ENCODE assay signal across 17 mouse cellular contexts in the genomic region with DNA sequence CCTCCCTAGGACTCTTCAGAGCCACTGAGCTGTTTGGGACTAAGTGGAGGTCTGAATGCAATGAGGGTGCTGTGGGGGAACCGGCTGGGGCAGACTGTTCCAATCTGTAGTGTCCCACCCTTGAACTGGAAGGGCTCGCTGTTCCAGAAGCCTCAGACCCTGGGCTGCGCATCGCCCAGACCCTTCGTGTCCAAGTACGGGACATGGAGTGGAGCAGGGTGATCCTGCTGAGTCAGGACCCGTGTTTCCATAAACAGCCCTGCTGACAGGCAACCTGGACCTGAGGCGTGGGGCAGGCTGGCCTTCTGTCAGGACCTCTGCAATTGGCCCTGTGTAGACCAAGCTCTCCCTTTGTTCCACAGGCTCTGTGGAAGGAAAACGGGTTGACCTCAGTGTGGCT. TPM values are rescaled to one million over a fixed set of nuclear protein-coding genes. Genes with fewer than 3 reads are reported as not detected.
DNase-seq lines count a peak whose midpoint lies in the region; ATAC-seq and TF ChIP-seq lines count a peak whose summit lies in the region.
"Had no signal": no experiment of that assay in that cellular context is flagged by ENCODE, and none has a peak within 500 bp of the region (broad histone marks: within the 10 kb centered on the region; RNA-seq: fewer than 3 reads in every experiment).

No protein-coding gene starts in this region.

- peak overlapping the region; percentile 52 for H3K27ac ChIP-seq in heart, adult 2 months
- H3K27ac ChIP-seq: heart, embryonic 10.5 days; neural tube, embryonic 15.5 days; stomach, embryonic 15.5 days had no signal

- H3K27me3 ChIP-seq in heart, adult 2 months (ENCODE audit: control insufficient read depth, insufficient read depth, low read length) = no peaks in the 10 kb centered on the region
- no peaks in the 10 kb centered on the region for H3K27me3 ChIP-seq in megakaryocyte, embryonic 14.5 days (replicated peaks)
- H3K27me3 ChIP-seq: neural tube, embryonic 15.5 days; Patski; stomach, embryonic 15.5 days had no signal

- DNase-seq in cerebellum, adult 11-12 months = peak; percentile 42
- no peak for DNase-seq in cerebellum, postnatal 4 days (ENCODE audit: low spot score in 2 of 2)
- DNase-seq in heart, adult 2 months = peak; percentile 40 to 41
- DNase-seq in heart, postnatal 36 days = no peak
- peak; percentile 55 for DNase-seq in testis, postnatal 14 days (ENCODE audit: low spot score)
- DNase-seq in embryo, embryonic 10.5 days (ENCODE audit: low spot score) = no peak
- DNase-seq: cerebellum, postnatal 14 days; heart, postnatal 14 days; spleen, adult 18-20 months; thymus, postnatal 36 days had no signal

- H3K4me1 ChIP-seq in heart, adult 2 months (ENCODE audit: control insufficient read depth, insufficient read depth, low read length) = peaks cover 14% of the 10 kb centered on the region
- H3K4me1 ChIP-seq in megakaryocyte, embryonic 14.5 days = peaks cover 55% of the 10 kb centered on the region
- H3K4me1 ChIP-seq: stomach, embryonic 15.5 days had no signal

- TF ChIP-seq POLR2A in heart, adult 2 months (IDR thresholded peaks at IDR 0.05; ENCODE audit: insufficient read depth, low read depth, low read length) = no peak; the same call in 1 of the 2 replicates

- peaks cover 2% of the 10 kb centered on the region for H3K79me2 ChIP-seq in heart, adult 2 months (replicated peaks; ENCODE audit: control insufficient read depth, insufficient read depth, low read length)

- WGBS in heart, adult 2 months = 57% methylated on average over 9 of the region's 9 CpGs

- TF ChIP-seq CTCF in heart, adult 2 months (IDR thresholded peaks at IDR 0.05) = no peak

- no peak overlapping the region for H3K9ac ChIP-seq in heart, adult 2 months (ENCODE audit: low read depth, low read length)
- H3K9ac ChIP-seq: neural tube, embryonic 15.5 days; stomach, embryonic 15.5 days had no signal

- H3K4me3 ChIP-seq in heart, adult 2 months = no peak overlapping the region
- peak overlapping the region; percentile 19 for H3K4me3 ChIP-seq in megakaryocyte, embryonic 14.5 days (replicated peaks)
- H3K4me3 ChIP-seq: heart, embryonic 10.5 days; neural tube, embryonic 15.5 days; stomach, embryonic 15.5 days had no signal

- intact Hi-C loops in heart, adult 2 months (cut with DNase I) = no loop called here
- intact Hi-C loops in heart, postnatal 36 days (cut with DNase I) = no loop called here

- peaks cover 18% of the 10 kb centered on the region for H3K36me3 ChIP-seq in heart, adult 2 months (ENCODE audit: control insufficient read depth, insufficient read depth, low read length)
- peaks cover 49% of the 10 kb centered on the region for H3K36me3 ChIP-seq in megakaryocyte, embryonic 14.5 days (replicated peaks; ENCODE audit: low read length)

- TF ChIP-seq EP300 in heart, adult 2 months (IDR thresholded peaks at IDR 0.05; ENCODE audit: insufficient read depth, low read depth, low read length) = 0 out of 2 replicates have a peak, but pooled peaks have one; percentile 53

- no peaks in the 10 kb centered on the region for H3K9me3 ChIP-seq in megakaryocyte, embryonic 14.5 days
- H3K9me3 ChIP-seq: heart, embryonic 10.5 days; neural tube, embryonic 15.5 days; stomach, embryonic 15.5 days had no signal

- no peak for ATAC-seq in megakaryocyte, adult 5-6 weeks (ENCODE audit: poor library complexity, severe bottlenecking)
- ATAC-seq: hindbrain, embryonic 16.5 days; Patski had no signal

RNA-seq across cellular contexts. Expression of a gene that starts 11.8 kb away (rescaled TPM):
- 100 to 1,000 TPM; 101 to 114 TPM for total RNA-seq in heart, adult 2 months (2021)
- polyA plus RNA-seq in heart, adult 2 months (2012; rRNA removed) = 39.4 and 49.7 TPM in 2 replicates
- total RNA-seq in heart, postnatal 36 days (2021) = 100 to 1,000 TPM in 1 of 2 experiments, 10 to 100 TPM in 1; 74.9 to 130 TPM
- 16.1 and 26.6 TPM in 2 replicates for polyA plus RNA-seq in megakaryocyte, embryonic 14.5 days (2012; ENCODE audit: insufficient read depth, low replicate concordance)
- 36.1 and 38.2 TPM in 2 replicates for total RNA-seq in megakaryocyte, adult 5-6 weeks (2015)
- total RNA-seq in megakaryocyte, adult 5-6 weeks (2017) = 20.3 and 23.8 TPM in 2 replicates

RNA-seq across cellular contexts. Expression of a gene that starts 25.0 kb away (rescaled TPM):
- 10 to 100 TPM; 30.2 to 36.5 TPM for total RNA-seq in heart, adult 2 months (2021)
- polyA plus RNA-seq in heart, adult 2 months (2012; rRNA removed) = 30.2 and 39.1 TPM in 2 replicates
- 10 to 100 TPM; 35.0 to 39.8 TPM for total RNA-seq in heart, postnatal 36 days (2021)
- 4.8 and 12.6 TPM in 2 replicates for polyA plus RNA-seq in megakaryocyte, embryonic 14.5 days (2012; ENCODE audit: insufficient read depth, low replicate concordance)
- total RNA-seq in megakaryocyte, adult 5-6 weeks (2015) = 65.3 and 85.6 TPM in 2 replicates
- total RNA-seq in megakaryocyte, adult 5-6 weeks (2017) = 30.1 and 34.0 TPM in 2 replicates

RNA-seq across cellular contexts. Expression of a gene that starts 25.4 kb away (rescaled TPM):
- total RNA-seq in heart, adult 2 months (2021) = 1,000 to 10,000 TPM; 1,810 to 2,215 TPM
- polyA plus RNA-seq in heart, adult 2 months (2012; rRNA removed) = 2,076 and 2,628 TPM in 2 replicates
- 1,000 to 10,000 TPM; 2,177 to 2,250 TPM for total RNA-seq in heart, postnatal 36 days (2021)
- polyA plus RNA-seq in megakaryocyte, embryonic 14.5 days (2012; ENCODE audit: insufficient read depth, low replicate concordance) = 36.5 and 110 TPM in 2 replicates
- total RNA-seq in megakaryocyte, adult 5-6 weeks (2015) = 47.0 and 58.7 TPM in 2 replicates
- total RNA-seq in megakaryocyte, adult 5-6 weeks (2017) = 82.3 and 89.4 TPM in 2 replicates

RNA-seq across cellular contexts. Expression of a gene that starts 44.5 kb away (rescaled TPM):
- total RNA-seq in heart, adult 2 months (2021) = 100 to 1,000 TPM in 1 of 2 experiments, 10 to 100 TPM in 1; 46.7 to 127 TPM
- polyA plus RNA-seq in heart, adult 2 months (2012; rRNA removed) = 76.7 and 100 TPM in 2 replicates
- total RNA-seq in heart, postnatal 36 days (2021) = 100 to 1,000 TPM; 123 to 132 TPM
- polyA plus RNA-seq in megakaryocyte, embryonic 14.5 days (2012; ENCODE audit: insufficient read depth, low replicate concordance) = 6.1 and 10.8 TPM in 2 replicates
- 3.1 and 3.3 TPM in 2 replicates for total RNA-seq in megakaryocyte, adult 5-6 weeks (2015)
- total RNA-seq in megakaryocyte, adult 5-6 weeks (2017) = 6.5 and 8.6 TPM in 2 replicates

Comparison
In these comparisons a context has a peak if more than half of its experiments do, and no peak if none do; other contexts are left out.
1. DNase-seq: peak in cerebellum, adult 11-12 months (single experiment), heart, adult 2 months (2 of 2) and testis, postnatal 14 days (single experiment); none in cerebellum, postnatal 4 days (0 of 2), heart, postnatal 36 days (0 of 2) and embryo, embryonic 10.5 days (single experiment).
2. RNA of a gene that starts 25.4 kb away (total RNA-seq): 2,177 to 2,250 TPM in heart, postnatal 36 days and 1,810 to 2,215 TPM in heart, adult 2 months; 47.0 to 89.4 TPM in megakaryocyte, adult 5-6 weeks; every median in the first group is over 10 times any median in the second.